Mouse (Mus musculus) MN1 (cell line): ENCODE measurements around the gene Spns3.

Source experiments
- DNase-seq: peaks from one replicate; pipeline ENCODE4 v3.0.0-alpha.2; 2016; ENCODE audit warnings: low spot score

Spns3 gene

DNA sequence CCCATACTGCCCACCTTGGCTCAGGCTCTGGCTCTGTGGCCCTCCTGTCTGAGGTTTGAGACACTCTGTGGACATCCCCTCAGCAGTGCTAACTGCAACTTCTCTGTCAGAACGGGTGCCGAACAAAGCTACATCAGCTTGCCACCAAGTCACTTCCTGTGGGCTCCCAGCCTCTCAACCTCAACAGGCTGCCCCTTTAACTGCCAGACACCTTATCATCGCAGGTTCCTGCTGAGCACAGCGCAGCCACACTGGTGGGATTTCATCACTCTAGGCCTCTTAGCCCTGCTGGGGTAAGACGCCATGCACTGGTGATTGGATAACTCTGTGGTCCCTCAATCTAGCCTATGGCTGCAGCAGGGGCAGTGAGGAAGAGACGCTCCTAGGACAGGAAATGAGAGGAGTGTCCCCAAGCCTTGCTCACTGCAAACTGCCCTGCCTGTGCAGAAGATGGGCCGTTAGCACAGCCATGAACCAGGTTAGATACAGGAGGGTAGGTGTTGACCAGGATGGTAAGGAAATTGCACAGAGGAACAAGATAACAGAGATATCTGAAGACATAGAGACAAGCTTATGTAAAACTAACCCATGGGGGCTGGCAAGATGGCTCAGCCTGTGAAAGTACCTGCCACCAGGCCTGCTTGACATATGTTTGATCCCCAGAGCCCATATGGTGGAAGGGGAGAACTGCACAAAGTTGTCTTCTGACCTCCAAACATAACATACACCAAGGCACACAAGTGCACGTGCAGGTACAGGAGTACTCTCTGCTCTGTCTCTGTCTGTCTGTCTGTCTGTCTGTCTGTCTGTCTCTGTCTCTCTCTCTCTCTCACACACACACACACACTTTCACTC, at the start of gene Spns3:
Gene Spns3, minus strand, starts transcription at position 373 of the 855 bp plus-strand sequence.
- DNase-seq = no peak

DNA sequence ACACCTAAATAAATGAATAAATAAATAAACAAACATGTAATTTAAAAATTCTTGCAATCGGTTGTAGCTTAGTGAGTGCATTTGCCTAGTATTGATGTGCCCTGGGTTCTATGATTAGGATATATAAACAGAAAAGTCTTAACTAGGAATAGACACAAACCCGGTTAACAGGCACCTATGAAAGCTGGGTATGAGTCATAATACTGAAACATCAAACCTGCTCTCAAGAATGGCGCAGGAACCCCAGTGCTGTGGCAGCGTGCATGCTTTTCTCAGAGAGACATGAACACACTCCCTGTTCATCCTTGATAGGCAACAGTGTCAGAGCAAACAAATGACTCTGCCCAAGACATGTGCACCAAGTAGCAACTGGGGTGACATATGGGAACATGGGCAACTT, 47.5 kb upstream of the Spns3 start:
- DNase-seq = no peak

DNA sequence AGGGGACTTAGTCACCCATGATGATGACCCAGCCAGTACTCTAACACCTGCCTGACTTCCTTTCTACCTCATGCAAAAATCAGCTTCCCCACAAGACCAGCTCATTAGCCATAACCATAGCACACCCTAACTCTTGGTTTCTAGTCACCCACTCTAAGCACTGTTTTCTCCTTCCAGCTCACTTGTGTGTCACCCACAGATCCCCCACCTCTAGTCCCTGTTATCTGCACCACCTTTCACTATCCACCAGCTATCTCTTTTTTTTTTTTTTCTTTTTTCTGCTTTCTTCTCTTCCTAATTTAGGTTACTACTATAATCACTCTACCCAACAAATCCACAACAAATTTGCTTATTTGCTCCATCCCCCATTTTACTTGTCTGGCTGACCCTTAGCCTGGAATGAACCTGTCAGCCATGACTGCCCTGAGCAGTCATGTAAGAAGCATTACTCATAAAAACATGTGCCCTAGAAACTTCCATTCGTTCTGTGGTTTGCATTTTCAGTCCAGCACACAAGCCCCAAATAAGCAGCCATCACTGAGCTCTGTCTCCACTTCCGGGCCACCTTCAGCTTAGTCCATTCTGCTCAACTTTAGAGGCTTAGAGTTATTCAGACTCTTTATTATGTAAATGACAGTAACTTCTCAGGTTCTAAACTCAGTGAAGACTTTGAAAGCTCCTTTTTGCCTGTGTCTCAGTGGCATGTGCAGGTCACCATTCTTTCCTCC, 44.9 kb upstream of the Spns3 start:
- no peak for DNase-seq

DNA sequence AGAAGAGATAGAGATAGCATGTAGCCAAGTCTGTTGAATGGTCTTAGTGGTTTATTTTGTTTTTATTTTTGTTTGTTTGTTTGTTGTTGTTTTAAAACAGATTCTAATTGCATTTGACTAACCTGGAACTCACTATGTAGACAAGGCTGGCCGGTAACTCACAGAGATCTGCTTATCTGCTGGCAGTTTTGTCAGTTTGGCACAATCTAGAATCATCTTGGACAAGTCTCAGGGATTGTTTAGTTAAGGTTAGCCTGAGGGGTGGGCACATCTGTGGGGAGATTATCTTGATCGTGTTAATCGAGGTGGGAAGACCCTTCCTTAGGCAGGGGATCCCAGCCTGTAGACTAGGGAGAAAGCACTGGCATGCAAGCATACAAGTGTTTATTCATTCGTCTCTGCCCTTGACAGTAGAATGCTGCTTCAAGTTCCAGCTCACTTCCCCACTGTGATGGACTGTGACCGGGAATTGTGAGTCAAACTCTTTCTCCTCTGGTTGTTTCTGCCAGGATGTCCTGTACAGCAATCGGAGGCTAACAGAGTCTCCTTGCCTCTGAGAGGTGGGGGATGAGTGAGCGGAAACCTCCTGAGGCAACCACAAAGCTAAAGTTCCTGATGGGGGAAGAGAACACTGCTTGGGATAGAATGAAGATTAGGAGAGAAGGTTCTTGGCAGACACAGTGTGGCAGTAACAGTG, 37.4 kb upstream of the Spns3 start:
- no peak for DNase-seq

DNA sequence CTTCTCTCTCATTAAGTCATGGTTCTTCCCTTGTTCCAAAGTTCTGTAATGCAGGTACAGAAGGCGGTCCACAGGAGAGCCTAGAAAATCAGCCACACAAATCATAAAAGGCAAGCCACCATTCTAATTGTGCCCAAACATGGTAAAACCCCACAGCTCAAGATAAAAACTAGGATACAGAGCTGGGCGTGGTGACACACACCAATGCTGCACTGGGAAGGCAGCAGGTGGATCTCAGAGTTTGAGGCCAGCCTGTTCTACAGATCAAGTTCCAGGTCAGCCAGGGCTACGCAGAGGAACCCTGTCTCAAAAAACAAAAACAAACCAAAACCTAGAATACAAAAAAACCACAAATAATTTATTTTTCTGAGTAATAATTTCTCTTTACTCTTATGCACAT, 36.3 kb upstream of the Spns3 start:
- no peak for DNase-seq

DNA sequence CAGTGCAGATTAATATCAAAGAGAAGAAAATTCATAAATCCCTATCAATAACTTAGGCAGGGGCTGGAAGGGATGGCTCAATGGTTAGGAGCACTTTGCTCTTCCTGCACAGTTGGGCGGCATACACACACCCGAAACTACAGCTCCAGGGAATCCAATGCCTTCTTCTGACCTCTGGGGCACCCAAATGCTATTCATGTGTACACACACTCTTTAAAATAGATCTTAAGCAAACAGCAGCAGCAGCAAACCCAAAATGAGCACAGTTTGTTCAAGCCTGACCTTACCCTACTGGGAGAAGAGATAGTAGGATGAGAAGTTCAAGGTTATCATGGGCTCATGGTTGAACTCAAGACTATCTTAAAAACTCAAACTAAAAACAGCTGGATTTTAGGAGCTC, 32.8 kb upstream of the Spns3 start:
- no peak for DNase-seq

DNA sequence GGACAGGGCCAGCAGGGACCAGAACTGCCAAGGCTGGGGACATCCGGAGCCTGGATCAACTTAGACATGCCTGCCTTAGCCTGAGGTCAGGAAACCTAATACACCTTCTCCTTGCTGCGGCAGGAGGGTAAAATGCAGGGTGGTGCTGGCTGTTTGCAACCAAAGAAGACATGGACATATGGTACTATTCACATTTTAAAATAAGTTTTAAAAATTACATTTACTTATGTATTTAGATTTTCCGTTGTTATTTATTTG, 32.1 kb upstream of the Spns3 start:
- no peak for DNase-seq

DNA sequence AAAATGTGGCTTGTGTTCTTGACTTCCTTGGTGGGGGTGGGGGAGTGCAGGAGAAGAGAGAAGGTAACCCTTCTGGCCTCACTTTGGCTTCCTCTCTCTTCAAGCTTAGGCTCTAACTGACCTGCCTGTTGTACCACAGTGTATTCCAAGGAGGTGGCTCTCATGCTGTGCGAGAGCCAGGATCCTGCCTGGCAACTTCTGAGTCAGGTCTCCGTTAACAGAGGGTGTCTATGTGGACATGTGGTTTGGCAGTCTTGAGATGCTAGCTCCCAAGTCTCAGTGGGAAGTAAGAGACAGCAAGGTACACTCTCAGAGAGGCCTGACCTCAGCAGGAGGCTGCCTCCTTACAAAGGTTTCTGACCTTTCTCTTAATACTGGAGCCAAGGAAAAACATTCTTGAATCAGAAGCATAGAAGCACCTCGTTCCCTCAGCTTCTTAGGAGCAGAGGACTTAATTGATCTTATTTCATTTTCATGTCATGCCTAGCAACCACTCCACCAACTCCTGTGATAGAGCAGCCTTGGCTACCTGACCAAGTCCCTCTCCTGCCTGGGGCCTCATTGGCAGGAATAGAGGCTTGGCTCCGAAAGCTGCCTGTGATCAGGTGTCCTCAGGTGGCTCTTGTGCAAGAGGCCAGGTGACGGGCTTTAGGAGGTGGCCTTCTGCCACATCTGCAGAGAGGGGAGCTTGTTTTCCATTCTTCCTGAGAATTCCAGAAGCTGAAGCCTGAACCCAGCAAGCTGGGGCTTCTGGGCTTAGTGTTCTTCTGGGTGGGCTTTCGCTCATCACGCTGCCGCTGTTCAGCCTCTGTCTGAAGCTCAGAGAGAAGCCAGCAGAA, 31.5 kb upstream of the Spns3 start:
- DNase-seq = no peak

DNA sequence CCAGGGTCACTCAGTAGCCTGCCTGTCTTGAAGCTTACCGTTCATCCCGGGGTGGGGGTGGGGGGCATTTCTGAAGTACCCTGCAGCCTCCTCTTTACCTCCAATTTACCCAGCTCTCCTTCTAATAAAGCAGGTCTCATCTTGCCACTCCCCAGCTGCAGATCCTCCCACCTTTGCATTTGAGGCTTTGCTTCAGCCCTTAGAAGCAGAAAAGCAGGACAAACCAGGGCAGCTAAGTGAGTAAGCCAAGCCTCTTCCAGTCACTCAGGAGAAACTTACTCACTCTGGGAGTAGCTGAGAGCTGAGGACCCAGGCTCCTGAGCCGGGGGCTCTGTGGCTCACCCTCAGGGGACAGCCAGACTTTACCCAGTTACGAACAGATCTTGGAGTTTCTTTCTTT, 28.2 kb upstream of the Spns3 start:
- DNase-seq = no peak

DNA sequence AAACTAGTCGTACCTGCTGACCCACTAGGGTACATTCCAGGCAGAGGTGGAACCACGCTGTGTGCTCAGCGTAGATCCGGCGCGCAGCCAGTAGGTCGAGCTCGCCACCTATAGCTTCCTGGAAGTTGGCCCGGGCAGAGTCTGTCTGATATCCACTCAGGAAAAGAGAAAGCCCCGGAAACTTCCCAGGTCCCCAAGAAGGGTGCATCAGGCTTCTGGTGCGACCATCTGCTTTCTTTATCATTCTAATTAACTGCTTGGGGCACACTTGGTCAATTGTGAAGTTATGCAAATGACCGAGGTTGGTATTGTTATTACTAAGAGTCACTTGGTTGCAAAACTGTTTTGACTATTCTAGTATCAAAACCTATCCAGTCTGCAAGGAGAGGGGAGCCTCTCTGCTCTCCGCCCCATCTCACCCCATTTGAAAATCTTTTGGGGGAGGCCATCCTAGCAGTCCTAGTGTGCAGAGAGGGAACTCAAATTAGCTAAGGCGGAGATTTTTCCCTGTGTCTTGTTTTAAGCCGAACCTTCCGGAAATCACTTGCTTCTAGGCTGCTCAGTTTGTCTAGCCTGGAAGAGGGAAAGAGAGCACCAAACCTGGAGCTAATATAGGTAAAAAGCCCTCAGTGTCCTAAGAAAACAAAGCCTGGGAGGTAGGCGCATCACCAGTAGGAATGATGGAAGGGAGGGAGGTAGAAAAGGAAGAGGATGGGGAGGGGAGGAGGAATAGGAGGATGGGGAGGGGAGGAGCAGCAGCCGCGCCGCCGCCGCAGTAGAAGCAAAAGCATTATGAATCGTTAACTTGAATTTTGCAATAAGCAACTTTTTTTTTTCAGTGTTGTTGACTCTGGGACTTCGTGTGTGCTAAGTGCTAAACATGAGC, 26.4 kb upstream of the Spns3 start:
- DNase-seq = no peak

DNA sequence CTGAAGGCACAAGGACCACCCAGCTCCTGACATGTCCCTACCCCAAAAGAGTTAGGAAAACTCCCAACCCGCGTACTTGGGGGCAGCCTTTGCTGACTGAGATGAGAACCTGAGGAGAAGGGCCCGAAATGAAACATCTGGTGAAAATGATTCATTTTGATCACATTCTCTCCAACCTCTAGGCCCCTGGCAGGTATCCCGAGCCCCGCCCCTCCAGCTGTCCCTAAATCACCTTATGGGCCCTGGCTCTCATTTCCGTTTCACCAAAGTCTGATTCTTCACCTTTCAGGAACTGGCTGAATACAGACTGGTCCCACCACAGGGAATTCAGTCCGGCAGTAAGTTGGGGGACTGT, 25.8 kb upstream of the Spns3 start:
- DNase-seq = no peak

DNA sequence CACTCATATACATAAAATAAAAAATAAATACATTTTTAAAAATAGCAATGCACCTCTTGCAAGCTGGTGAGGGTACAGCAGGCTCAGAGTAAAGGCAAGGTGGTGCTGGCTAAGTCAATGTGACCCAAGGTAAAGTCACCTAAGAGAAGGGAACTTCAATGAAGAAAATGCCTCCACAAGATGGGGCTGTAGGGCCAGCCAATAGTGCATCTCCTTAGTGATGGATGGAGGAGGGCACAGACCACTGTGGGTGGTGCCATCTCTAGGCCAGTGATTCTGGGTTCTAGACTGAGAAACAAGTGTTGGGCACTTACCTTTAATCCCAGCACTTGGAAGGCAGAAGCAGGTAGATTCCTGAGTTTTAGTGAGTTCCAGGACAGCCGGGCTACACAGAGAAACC, 23.5 kb upstream of the Spns3 start:
- peak; percentile 26 for DNase-seq

DNA sequence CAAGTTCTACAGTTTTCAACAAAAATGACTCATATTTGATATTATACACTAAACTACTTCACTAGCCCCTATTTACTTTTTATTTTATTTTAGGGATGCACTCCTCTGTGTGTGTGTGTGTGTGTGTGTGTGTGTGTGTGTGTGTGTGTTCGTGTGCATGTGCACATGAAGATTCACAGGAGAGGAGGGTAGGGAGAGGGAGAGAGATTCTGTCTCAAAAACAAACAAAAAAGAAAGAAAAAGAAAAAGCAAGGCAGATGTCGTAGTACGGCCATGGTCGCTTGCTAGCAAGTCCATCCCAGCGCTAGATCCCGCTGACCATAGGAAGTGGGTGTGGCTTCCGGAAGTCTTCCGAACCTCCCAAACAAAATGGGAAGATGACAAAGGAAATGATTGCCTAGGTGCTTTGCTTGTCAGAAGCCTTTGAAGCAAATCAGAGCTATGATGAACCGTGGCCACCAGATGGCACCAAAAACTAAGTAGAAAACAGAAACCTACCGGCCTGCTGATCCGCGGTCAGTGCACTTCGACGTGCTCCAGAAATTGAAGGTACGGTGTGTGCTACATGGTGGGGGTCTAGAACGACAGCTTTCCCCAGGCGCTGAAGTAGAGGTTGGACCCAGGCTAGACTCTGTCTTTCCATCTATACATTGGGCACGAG, 20.1 kb upstream of the Spns3 start:
- peak; percentile 91 for DNase-seq

DNA sequence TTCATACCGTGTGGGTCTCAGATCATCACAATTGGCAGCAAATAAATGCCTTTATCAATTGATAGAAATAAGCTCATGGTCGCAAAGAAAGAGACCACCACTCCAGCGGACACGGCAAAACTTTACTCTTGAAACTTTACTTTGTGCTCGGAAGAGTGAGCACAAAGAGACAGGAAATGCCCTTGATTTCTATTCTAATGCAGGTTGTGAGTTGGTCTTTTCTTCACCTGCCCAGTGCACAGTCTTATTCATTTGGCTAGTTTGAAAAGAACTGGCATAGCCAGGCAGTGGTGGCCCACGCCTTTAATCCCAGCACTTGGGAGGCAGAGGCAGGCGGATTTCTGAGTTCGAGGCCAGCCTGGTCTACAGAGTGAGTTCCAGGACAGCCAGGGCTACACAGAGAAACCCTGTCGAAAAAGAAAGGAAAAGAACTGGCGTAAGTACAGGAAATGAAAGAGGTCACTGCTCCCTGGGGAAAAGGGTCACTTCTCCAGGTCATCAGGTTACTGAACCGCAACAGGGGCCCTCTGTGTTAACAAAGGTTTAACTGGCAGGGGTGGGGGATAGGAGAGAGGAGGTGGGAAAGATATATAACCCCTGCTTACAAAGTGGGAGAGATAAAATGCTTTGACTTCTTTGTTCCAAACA, 19.5 kb upstream of the Spns3 start:
- DNase-seq = no peak

DNA sequence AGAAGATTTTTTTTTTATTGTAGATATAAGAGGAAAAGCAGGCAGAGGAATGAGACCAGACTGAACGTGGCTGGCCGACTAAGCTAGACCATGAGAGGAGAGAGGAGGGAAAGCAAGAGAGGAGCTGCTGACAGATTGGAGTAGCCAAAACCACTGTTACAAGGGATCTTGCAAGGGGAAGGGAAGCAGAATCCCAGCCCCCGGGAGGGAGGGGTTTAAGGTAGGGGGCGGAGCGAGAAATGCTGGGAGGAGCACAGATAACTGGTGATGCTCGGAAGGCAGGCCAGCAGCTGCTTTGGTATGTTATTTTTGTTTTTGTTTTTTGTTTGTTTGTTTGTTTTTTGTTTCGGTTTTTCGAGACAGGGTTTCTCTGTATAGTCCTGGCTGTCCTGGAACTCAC, 18.7 kb upstream of the Spns3 start:
- DNase-seq = no peak

DNA sequence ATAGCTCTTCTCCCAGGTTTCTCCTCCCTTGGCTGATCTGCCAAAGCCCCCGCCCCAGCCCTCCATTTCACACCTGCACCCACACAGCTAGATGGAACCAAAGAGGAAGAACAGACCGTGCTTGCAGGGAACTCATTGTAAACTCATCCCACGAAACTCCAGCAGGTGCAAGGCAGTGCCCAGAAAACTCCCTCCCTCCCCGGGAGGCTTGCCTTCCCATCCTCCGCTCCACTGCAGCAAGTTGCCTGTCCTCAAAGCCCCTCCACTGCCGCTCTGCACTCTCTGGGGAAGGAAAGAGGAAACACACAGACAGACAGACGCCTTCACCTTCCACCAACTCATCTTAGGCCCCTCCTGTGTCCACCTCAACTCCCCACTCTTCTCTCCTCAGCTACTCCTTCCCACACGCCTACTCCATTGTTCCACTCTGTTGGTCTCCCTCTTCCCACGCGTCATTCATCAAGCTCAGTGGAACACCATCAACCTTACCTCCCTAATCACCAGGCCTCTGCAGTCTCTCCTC, 16.6 kb upstream of the Spns3 start:
- DNase-seq = no peak

DNA sequence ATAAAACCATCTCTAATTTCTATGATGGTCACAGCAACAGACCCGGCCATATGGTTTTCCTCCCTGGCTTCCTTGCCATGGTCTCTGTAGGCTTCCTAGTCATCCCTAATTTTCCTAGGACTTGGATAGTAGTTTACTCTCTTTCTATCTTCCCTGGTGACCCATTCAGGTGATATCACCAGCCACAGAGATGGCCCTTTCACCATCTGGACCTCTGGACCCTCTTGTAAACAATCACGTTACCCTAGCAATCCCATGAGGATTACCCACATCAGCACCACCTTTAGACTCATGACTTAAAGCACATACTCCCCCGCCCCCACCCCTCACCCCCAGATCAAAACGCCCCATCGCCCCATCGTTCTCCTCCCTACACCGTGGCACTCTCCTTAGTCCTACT, 16.0 kb upstream of the Spns3 start:
- no peak for DNase-seq

DNA sequence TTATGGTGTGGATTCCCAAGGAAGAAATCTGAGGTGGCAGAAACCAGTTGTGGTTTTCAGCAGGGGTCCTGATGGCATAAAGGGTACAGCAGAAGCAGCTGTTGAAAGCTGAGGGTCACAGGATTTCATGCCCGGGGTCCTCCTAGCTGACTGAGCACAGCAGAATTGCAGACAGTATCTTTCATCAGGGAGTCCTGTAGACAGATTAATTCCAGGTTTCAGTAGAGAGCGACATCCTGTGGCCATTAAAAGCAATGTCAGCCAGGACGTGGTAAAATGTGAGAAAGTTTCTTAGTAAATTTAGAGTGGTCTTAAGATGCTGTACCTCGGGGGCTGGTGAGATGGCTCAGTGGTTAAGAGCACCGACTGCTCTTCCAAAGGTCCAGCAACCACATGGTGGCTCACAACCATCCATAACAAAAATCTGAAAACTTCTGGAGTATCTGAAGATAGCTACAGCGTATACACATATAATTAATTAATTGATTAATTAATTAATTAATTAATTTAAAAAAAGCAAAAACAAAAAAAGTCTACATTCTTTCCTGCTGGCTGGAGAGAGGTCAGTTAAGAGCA, 14.0 kb upstream of the Spns3 start:
- peak; percentile 68 for DNase-seq

DNA sequence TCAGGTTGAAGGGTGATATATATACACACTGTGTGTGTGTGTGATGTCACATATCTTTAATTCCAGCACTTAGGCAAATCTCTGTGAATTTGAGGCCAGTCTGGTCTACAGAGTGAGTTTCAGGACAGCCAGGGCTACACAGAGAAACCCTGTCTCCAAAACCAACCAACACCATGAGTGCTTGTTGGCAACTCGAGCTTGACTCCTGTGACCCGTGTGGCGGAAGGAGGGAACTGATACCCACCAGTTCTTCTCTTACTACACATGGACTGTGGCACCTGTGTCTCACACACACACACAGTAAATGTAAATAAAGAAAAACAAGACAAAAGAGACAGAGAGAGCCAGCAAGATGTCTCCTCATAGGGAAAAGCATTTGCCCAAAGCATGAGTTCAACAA, 10.4 kb upstream of the Spns3 start:
- DNase-seq = no peak

DNA sequence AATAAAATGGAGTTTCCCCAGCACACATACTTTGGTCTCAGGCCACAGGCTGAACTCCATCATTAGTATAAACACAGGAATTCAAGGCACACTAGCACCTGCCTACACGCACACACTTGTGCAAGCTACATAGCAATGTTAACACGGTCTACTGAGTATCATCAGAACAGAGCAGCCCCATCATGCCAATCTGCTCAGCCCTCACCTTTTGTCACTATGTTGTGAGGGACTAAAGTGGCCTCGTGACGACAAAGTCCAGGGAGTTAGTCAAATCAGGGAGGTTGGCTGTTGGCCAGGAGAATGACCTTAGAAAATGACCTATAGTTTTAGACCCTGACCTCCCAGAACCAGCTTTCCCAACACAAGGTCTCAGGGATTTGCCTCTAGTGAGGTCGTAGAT, 7.8 kb upstream of the Spns3 start:
- DNase-seq = no peak
